Mouse (Mus musculus): ENCODE measurements around the gene Arid5b.

Gene Arid5b

DNA sequence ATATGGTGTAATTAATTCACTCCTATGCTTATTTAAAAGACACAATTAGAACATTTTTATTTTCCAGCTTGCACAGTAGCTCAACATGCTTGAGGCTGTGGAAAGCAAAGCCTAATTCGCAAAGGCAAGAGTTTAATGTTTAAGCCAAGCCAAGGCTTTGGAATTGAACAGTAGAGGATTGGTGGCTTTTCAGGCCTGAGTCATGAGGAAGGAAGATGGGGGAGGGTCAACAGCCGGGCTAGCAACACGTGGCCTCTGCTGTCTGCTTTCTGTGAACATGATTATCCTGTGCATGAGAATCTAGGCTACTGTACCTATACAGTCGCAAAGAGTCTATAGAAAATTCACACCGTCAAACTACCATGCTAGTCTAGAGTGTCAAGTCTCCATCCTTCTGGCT is 9.9 kb downstream of the Arid5b start:
- no peak for DNase-seq

GRCm38 (mm10) chr10:68263969-68264688 is 14.4 kb downstream of the Arid5b start:
- no peak for DNase-seq

GRCm38 (mm10) chr10:68263296-68263968 is 15.1 kb downstream of the Arid5b start:
- no peak for DNase-seq

GRCm38 (mm10) chr10:68259601-68260000 is 18.9 kb downstream of the Arid5b start:
- DNase-seq = no peak

GRCm38 (mm10) chr10:68257358-68258056 is 21.0 kb downstream of the Arid5b start:
- no peak for DNase-seq

GRCm38 (mm10) chr10:68256134-68256533 is 22.4 kb downstream of the Arid5b start:
- no peak for DNase-seq

GRCm38 (mm10) chr10:68253452-68254117 is 25.0 kb downstream of the Arid5b start:
- no peak for DNase-seq

DNA sequence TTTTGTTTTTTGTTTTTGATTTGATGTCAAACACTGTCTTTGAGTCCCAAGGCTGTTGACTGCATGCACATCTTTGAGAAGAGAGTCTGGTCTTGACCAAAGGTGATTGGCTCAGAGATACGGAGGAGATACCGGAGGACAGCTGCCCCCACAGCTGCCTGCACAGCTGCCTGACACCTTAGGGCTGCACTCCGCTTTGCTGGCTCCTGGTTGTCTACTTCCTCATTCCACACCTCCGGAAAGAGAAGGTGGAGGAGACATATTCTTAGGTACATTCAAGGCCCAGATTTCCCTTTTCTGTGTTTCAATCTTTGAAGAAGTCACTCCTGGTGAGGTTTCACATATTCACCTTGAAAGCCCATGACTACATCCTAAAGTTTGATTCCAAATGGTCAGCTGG is 25.9 kb downstream of the Arid5b start:
- no peak for DNase-seq

DNA sequence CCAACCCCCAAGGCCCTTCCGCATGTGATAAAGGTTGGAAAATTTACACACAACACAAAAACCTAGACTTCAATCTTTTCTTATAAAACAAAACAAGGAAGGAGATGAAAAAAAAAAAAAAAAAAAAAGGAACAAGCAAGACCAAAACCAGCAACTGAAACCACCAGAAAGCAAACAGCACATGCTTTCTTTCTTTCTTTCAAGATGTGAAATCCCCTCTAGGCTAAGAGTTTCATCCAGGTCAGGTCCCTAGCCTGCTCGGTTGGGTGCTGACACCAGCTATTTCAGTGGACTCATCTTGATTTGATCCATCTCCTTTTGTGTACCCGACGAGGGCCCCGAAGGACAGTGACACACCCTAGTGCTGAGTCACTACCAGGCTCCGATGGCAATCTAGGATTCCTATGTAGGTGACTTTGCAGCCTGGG is 29.2 kb downstream of the Arid5b start:
- no peak for DNase-seq

GRCm38 (mm10) chr10:68248281-68249015 is 30.1 kb downstream of the Arid5b start:
- no peak for DNase-seq

DNA sequence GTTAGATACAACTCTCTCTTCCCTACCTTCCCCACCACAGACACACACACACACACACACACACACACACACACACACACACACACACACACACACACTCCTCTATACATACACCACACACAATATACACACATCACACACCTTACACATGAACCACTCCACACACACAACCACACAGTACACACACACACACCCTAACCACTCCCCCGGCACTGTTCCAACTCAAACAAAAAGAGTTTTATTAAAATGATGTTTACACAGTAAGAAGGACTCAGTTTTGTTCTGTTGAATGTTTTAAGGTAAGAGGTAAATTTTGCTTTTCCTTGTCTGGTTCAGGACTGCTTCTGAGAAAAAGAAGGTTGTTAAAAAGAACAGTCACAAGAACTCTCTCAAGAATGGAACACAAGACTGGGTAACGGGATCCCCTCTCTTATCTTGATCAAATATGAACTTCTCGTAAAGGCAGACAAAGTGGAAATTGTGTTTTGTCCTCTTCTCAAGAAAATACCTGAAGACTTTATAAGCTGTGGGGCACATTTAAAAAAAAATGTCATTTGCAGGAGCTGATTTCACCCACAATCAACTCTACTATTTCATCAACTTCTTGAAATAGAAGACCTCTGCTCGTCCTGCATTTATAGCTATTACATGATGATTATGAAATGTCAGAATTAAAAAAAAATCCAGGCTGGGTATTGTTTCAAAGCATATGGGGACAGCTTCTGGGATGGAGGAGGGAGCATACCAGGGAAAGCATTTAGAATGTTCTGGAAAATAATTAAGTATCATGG is 30.9 kb downstream of the Arid5b start:
- DNase-seq = no peak

DNA sequence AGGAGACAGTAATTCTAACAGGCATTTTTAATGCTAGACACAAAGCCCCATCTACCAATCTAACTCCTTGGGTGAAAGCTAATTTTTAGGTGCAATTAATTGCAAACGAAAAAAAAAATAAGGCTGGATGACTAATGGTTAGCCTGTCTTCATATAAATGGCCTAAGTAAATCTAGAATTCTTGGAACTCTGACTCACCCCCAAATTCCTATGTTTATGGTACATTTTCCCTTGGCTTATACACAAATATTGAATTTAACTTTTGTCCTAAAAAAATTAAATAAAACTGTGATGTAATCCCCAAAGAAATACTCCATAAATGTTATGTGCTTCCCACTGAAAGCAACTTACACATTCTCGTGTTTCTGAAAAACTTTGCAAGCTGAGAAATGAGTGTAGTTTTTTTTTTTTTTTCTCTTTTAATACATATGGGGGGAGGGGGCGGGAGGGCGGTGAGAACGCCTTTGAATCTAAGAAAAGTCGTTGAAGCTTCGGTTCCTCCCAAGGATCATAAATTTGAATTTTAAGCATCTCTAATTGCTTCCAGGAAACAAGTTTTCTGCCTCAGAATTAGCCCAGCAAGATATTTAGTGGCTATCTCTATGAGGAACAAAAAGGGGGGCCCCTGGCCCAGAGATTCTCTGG is 31.8 kb downstream of the Arid5b start:
- no peak for DNase-seq

DNA sequence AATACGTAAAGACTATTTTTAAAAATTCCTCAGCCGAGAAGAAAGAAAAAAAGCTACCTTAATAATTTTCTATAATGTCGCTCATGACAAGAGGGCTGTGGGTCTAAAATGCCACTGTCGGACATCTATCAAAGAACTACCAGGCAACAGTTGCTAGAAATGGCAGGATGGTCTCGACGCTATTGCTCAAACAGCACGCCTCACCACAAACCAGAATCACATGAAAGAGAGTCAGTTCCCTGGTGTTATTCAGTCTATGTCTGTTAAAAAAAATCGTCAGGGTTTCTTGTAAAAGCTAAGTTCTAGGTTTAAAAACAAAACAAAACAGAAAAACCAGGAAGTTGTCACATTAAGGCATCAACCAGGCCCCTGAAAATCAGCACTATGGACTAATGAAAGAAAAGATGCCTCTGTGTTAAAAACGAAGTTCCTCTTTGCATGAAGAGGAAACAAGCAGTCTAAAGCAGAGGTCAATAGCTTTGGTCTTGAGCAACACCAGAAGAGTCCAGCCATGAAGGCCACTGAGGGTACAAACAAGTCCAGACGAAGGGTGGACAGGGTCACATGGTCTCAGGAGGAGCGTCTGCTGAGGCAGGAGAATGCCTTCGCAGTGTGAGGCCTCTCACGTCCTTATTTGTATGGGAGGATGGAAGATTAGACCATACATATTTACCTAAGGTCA is 37.6 kb downstream of the Arid5b start:
- DNase-seq = no peak

DNA sequence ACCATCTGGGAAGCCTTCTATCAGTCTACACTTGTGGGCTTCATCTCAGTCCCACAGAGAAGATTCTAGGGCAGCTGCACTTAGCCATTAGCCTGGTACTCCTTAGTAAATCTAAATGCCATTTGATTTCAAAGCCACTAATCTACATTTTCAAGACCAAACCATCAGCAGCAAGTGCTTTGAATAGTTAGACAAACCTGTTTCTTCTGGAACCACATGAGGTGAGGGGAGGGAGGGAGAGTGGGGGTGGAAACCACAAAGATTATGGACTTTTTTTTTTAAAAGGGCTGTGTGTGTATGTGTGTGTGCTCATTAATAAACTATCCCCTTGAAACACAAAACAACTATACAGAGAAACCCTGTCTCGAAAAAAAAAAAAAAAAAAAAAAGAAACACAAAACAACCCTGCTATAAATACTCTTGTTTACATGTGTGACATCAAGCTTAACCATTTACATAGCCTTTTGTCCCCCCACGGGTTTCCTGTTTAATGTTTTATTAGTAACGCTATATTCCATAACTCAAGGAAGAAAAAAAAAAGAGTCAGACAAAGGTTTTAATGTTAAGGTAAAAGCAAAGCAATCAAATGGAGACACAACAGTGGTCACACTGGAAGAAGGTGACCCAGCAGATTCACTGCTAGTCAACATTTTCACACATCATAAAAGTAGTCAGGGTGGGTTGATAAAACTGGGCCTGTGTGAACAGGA is 38.3 kb downstream of the Arid5b start:
- no peak for DNase-seq

DNA sequence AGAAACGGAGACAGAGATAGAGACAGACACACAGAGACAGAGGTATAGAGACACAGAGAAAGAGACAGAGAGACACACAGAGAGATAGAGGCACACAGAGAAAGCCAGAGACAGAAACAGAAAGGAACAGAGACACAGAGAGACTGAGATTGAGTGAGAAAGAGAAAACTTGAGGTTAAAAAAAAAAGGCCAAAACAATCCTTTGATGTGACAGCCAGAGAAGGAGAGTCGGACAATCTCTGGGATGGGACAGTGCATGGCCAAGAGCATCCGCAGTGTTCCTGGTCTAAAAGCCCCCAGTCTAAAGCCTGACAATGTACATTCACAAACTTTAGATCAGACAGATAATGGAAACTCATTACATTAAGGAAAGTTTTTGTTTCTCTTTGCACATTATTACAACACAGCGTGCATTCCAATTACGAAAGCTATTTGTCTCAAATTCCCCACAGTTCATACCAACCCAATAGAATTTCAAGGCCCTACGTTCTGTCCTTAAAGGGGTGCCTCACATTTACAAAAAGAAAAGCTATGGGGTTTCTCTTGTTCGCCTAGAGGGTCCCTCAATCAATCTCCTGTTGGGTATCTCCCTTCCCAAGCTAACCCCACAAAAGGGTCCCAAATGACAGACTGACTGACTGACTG is 39.0 kb downstream of the Arid5b start:
- DNase-seq = no peak

DNA sequence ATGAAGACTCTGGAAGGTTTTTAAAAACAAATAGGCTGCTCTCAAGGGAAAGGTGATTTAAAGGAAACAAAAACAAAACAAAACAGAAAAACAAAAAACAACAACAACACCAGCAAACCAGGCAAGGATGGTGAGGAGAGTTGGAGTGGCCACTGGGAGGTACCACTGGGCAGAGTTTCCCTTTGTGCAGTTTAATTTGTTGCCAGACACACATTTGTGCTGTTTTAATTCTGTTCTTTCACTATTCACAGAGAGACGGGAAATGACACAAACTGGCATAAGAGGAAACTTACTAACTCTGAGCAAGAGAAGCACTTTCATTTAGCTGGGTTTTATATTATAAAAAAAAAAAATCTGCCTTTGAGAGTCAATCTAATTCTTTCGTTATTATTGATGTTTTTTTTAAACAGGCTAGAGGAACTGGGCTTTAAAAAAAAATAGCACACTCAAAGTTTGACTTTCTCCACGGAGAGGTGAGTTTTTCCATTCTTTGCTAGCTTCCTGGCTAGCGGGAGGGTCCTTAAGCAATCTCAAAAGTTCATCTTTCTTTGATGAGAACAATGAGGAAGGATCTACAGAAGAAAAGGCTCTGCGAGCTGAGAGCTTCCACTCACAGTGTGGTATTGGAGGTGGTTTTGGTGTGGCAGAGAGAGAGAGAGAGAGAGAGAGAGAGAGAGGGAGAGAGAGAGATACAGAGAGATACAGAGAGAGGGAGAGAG is 39.7 kb downstream of the Arid5b start:
- no peak for DNase-seq

DNA sequence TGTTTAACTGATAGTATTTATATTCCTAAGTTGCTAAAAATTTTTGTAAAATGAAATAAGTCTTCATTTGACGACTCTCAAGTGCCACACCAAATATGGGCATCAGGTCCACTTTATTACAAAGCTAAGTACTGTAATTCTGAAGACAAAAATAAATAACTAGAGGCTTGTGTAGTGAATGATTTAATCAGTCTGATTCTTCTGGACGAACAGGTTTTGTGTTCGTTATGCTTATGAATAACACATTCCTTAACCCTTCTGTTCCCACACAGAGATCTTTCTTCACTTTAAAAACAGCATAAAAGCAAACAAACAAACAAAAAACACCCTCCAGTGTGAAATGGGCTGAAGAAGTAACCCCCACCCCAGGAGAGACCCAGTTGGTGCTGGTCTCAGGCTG is 40.4 kb downstream of the Arid5b start:
- no peak for DNase-seq

DNA sequence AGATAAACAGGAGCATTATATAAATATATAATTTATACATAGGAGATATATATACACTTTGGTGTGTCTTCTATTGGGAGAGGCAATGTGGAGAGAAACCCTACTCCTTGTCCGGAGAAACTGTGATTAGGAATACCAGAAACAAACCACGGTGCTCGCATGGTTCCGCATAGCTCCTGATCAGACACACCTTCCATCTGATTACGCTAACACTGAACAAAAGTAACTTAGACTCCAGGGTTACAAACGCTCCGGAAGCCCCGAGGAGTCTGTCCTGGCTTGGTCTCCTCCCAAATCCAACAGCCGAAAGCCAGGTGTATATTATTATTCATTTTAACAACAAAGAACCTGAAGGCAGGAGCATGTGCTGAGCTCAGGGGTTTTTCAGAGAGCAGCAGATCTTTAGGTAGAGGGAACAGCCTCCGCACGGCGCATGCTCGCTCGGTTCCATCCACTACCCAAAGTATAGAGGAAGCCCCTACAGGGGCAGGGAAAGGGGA is 41.5 kb downstream of the Arid5b start:
- no peak for DNase-seq
